Mouse (Mus musculus) heart, embryonic 15.5 days (tissue): ENCODE measurements at regions not wholly inside any gene's neighbourhood (a gene's known extent, or its start where the extent isn't known, plus 50 kb on each side); places are given as distances from the start of the nearest gene placed in this dataset.

Source experiments
- ATAC-seq: fragments of 200-750 bp; cut with Nextera tagmentation; replicated peaks from 2 replicates; pipeline ENCODE4 v1.8.0; 2017; ENCODE audit warnings: low read depth, moderate TSS enrichment; ENCODE audit not compliant: insufficient number of reproducible peaks, insufficient read depth, low FRiP score
- H3K27ac ChIP-seq: fragments of 300-500 bp; sonication (generic); 2 replicates; pipeline ENCODE4 v1.5.1; 2015; ENCODE audit warnings: mild to moderate bottlenecking, inconsistent platforms
- H3K27me3 ChIP-seq: fragments of 300-500 bp; sonication (generic); 2 replicates; pipeline ENCODE4 v1.6.1; 2015; ENCODE audit warnings: inconsistent platforms
- H3K36me3 ChIP-seq: fragments of 300-500 bp; sonication (generic); 2 replicates; pipeline ENCODE4 v1.6.1; 2015; ENCODE audit warnings: mild to moderate bottlenecking, inconsistent platforms
- H3K4me1 ChIP-seq: fragments of 300-500 bp; sonication (generic); replicated peaks from 2 replicates; pipeline ENCODE4 v1.6.1; 2015; ENCODE audit warnings: inconsistent platforms
- H3K4me2 ChIP-seq: fragments of 300-500 bp; sonication (generic); 2 replicates; pipeline ENCODE4 v1.6.1; 2015; ENCODE audit warnings: inconsistent platforms, mild to moderate bottlenecking, moderate library complexity
- H3K4me3 ChIP-seq: fragments of 300-500 bp; sonication (generic); 2 replicates; pipeline ENCODE4 v1.5.1; 2015; ENCODE audit warnings: mild to moderate bottlenecking, inconsistent platforms
- H3K9ac ChIP-seq: fragments of 300-500 bp; sonication (generic); 2 replicates; pipeline ENCODE4 v1.6.1; 2015; ENCODE audit warnings: mild to moderate bottlenecking, inconsistent platforms
- H3K9me3 ChIP-seq: fragments of 300-500 bp; sonication (generic); replicated peaks from 2 replicates; pipeline ENCODE4 v1.6.1; 2016; ENCODE audit warnings: inconsistent platforms
- WGBS: fragments of 180-500 bp; shearing (Covaris S2); methylation state at CpG from one replicate; pipeline ENCODE4 v1.1.7; 2015; ENCODE audit warnings: mixed read lengths; 5-methylcytosine and 5-hydroxymethylcytosine counted together

DNA sequence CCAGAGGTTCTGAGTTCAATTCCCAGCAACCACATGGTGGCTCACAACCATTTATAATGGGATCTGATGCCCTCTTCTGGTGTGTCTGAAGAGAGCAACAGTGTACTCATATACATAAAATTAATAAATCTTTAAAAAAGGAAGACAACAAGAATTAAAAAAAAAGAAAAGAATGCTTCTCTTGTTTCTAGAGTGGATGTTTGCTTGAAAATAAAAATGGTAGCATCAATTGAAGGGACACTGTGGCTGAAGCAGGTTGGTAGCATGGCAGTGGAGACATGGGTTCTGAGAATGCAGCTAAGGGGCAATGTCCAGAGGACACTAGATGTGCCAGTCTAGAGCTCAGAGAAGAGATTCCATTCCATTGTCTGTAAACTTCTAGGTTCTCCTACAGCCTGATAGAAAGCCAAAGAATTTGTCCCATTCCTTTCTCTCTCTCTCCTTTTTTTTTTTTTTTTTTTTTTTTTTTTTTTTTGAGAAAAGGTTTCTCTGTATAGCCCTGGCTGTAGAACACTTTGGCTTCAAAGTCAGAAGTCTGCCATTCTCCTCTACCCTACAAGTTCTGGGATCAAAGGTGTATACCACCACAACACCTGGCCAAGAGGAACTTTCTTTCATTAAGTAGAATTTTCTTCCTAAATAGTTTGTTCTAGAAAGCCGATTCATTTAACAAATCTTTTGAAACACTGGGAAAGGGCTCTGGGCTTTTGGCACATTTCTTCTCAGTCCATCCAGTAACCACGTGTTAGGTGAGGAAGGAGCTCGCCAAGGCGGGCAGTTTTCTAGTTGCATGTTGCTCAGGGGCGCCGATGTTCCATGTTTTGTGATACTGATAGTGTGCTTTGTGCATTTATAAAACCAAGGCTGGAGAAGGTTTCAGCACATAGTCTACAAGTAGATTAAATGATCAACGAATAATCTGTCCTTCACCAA, 158.1 kb downstream of the Qrsl1 start:
- 87% methylated on average over 7 of the region's 7 CpGs for WGBS
- no peaks in the 10 kb centered on the region for H3K9me3 ChIP-seq
- H3K36me3 ChIP-seq: no peaks in the 10 kb centered on the region
- no peaks in the 10 kb centered on the region for H3K27me3 ChIP-seq
- no peak for ATAC-seq
- H3K9ac ChIP-seq: no peak overlapping the region
- H3K4me1 ChIP-seq: peaks cover 35% of the 10 kb centered on the region
- no peak overlapping the region for H3K27ac ChIP-seq
- no peak overlapping the region for H3K4me2 ChIP-seq
- no peak overlapping the region for H3K4me3 ChIP-seq

DNA sequence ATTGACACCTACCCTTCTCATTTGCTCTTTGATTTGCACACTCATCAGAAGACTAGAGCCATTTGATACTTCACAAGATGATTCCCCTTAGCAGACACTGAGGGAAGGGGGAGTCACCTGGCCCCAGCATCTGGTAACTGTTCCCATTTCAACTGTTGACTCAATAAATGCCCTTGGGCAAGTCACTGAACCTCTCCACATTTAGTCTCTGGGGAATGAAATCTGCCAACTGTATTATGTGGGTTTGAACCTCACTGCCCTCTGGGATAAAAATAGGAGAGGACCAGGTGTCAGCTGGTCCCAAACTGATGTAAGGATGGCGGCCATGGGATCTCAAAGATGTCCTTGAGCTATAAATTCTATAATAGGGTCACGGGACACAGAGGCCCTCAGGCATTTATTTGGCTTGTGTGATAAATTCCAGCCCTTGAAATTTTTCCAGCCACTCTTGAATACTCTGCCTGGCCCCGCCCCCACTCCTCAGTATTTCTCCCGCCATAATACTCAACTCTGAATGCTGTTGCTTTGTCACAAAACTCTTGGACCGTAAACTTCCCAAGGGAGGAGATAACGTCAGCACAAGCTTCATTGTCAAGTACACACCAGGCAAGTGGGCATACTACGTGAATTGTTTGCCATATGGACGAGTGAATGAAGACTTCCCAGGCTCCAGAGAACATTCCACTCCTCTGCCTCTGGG, 155.5 kb downstream of the Qrsl1 start:
- no peak overlapping the region for H3K4me3 ChIP-seq
- H3K27me3 ChIP-seq: no peaks in the 10 kb centered on the region
- no peaks in the 10 kb centered on the region for H3K36me3 ChIP-seq
- H3K4me1 ChIP-seq: peaks cover 15% of the 10 kb centered on the region
- WGBS: 61% methylated on average over 8 of the region's 8 CpGs
- no peaks in the 10 kb centered on the region for H3K9me3 ChIP-seq
- H3K27ac ChIP-seq: no peak overlapping the region
- ATAC-seq: no peak
- no peak overlapping the region for H3K9ac ChIP-seq
- H3K4me2 ChIP-seq: no peak overlapping the region

DNA sequence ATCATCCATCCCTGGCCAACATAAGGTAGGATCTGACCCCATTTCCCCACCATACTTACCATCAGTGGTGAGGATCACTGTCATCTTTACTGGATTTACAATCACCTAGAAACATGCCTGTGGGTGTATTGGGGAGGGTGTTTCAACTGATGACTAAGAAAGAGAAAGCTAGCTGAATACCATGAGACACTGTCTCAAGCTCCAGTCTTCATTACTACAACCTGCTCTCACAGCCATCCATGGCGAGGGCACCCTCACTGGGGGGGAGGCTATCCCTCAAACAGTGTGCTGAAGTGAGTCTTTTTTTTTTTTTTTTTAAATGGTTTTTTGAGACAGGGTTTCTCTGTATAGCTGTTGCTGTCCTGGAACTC, 154.9 kb downstream of the Qrsl1 start:
- 91% methylated on average over 1 of the region's 1 CpGs for WGBS
- no peak for ATAC-seq
- H3K4me3 ChIP-seq: no peak overlapping the region
- no peak overlapping the region for H3K27ac ChIP-seq
- no peaks in the 10 kb centered on the region for H3K36me3 ChIP-seq
- peaks cover 10% of the 10 kb centered on the region for H3K4me1 ChIP-seq
- H3K9ac ChIP-seq: no peak overlapping the region
- H3K27me3 ChIP-seq: no peaks in the 10 kb centered on the region
- H3K4me2 ChIP-seq: no peak overlapping the region
- no peaks in the 10 kb centered on the region for H3K9me3 ChIP-seq

DNA sequence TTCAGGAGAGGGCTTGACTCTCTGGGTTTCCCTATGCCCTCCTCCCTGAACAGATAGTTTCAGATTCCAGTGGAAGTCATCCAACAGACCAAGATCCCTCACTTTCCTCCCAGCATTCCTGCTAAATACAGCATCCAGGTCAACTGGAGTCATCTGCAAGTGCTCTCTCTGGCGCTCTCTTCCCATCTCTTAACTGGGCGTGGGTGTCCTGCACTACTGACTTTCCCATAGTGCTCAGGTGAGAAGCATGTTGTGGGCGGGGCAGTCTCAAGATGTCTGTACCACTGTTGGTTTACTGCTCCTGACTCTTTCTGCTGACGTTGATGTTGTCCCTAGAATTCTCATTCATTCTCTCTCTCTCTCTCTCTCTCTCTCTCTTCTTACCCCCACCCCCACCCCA, 154.0 kb downstream of the Qrsl1 start:
- Histone ChIP-seq H3K9me3 (no peaks in the 10 kb centered on the region), H3K4me2 (no peak overlapping the region), H3K27ac (no peak overlapping the region), H3K9ac (no peak overlapping the region), H3K4me3 (no peak overlapping the region), H3K27me3 (no peaks in the 10 kb centered on the region), H3K36me3 (no peaks in the 10 kb centered on the region), H3K4me1 (peaks cover 10% of the 10 kb centered on the region)
- ATAC-seq: no peak
- 90% methylated on average over 4 of the region's 4 CpGs for WGBS

DNA sequence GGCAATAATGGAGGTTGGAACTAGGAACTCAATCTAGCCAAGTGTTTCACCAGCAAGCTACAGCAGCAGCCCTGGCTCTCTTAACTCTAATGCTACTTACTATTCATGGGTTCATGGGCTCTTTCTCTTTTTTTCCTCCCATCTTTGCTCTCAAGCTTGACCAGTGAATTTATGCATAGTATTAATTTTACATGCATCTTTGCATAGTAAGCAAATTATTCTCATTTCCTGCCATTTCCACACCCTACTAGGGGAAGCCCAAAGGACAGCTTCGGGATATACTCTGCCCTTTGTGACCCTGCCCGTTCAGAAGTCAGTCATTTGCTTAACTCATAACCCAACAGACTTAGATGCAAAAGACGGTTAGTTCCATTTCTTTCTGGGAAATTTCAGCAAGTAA, 153.2 kb downstream of the Qrsl1 start:
- 93% methylated on average over 3 of the region's 3 CpGs for WGBS
- H3K27ac ChIP-seq: no peak overlapping the region
- no peak overlapping the region for H3K4me2 ChIP-seq
- H3K9ac ChIP-seq: no peak overlapping the region
- H3K27me3 ChIP-seq: no peaks in the 10 kb centered on the region
- H3K4me3 ChIP-seq: no peak overlapping the region
- ATAC-seq: no peak
- no peaks in the 10 kb centered on the region for H3K9me3 ChIP-seq
- no peaks in the 10 kb centered on the region for H3K36me3 ChIP-seq
- peaks cover 6% of the 10 kb centered on the region for H3K4me1 ChIP-seq

DNA sequence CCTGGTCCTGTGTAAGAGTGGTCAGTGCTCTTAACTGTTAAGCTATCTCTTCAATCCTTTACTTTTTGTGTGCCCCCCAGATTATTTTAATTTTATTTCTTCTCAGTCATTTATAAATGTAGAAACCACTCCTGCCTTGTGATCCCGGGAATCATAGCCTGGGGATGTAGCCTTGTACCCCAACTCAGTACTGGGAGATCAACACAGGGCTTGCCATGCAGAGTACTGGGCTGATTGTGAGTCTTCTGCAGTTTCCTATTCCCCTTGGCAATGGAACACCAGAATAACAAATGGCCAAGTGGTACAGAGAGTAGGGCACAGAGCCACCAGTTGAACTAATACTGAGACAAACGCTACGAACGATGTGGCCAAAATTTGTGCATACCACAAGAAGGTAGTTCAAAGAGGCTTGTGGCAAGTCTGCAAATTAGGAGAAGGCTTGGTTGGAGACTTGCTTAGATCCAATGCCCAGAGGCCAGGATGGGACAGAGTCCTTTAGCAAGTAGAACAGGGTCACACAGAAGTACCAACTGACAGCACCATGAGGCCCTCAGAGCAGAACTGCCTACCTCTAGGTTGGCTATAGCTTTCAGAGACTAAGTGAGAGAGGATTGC, 151.9 kb downstream of the Qrsl1 start:
- Histone ChIP-seq H3K4me2 (no peak overlapping the region), H3K36me3 (no peaks in the 10 kb centered on the region), H3K4me3 (no peak overlapping the region), H3K9me3 (no peaks in the 10 kb centered on the region), H3K27me3 (no peaks in the 10 kb centered on the region), H3K27ac (no peak overlapping the region), H3K9ac (no peak overlapping the region), H3K4me1 (peaks cover 6% of the 10 kb centered on the region)
- no peak for ATAC-seq
- WGBS: 91% methylated on average over 4 of the region's 4 CpGs

DNA sequence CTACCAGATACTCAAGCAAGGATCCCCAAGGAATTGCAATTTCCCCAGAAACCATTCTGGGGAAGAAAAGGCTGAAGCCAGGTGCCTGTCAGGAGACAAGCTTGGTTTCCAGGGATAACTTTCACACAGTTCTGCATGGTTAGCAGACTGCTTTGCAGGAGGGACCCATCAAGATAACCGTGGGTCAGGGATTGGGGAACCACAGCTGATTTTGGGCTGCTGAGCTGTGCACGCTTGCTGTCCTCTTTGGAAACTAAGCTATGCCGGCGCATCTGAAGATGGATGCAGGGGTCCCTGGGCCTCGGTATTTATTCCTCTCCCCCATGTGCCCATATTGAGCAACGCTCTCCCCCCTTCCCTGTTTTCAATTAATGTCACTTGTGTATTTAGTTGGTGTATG, 151.1 kb downstream of the Qrsl1 start:
- H3K36me3 ChIP-seq: no peaks in the 10 kb centered on the region
- 88% methylated on average over 6 of the region's 6 CpGs for WGBS
- no peak for ATAC-seq
- H3K4me3 ChIP-seq: no peak overlapping the region
- H3K4me1 ChIP-seq: peaks cover 6% of the 10 kb centered on the region
- H3K4me2 ChIP-seq: no peak overlapping the region
- no peak overlapping the region for H3K27ac ChIP-seq
- no peak overlapping the region for H3K9ac ChIP-seq
- H3K27me3 ChIP-seq: no peaks in the 10 kb centered on the region
- no peaks in the 10 kb centered on the region for H3K9me3 ChIP-seq

DNA sequence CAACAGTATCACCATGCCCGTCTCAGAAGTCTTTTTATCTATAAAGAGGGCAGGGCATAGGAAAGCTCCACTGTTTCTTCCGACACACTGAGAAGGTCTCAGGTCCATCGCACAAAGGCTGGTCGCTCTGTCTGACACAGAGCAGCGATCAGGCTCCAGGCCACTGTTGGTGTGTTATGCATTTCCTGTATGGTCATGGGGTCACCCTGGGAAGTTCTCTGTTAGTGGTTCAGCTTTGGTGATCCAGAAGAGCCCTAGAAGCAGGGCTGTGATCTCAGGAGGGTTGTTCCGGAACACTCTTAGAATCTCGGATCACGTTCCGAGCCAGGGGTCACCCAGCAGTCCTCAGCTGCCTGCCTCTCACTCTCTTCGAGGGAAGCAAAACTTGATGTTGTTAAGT, 150.7 kb downstream of the Qrsl1 start:
- ATAC-seq: no peak
- H3K36me3 ChIP-seq: no peaks in the 10 kb centered on the region
- H3K27ac ChIP-seq: no peak overlapping the region

DNA sequence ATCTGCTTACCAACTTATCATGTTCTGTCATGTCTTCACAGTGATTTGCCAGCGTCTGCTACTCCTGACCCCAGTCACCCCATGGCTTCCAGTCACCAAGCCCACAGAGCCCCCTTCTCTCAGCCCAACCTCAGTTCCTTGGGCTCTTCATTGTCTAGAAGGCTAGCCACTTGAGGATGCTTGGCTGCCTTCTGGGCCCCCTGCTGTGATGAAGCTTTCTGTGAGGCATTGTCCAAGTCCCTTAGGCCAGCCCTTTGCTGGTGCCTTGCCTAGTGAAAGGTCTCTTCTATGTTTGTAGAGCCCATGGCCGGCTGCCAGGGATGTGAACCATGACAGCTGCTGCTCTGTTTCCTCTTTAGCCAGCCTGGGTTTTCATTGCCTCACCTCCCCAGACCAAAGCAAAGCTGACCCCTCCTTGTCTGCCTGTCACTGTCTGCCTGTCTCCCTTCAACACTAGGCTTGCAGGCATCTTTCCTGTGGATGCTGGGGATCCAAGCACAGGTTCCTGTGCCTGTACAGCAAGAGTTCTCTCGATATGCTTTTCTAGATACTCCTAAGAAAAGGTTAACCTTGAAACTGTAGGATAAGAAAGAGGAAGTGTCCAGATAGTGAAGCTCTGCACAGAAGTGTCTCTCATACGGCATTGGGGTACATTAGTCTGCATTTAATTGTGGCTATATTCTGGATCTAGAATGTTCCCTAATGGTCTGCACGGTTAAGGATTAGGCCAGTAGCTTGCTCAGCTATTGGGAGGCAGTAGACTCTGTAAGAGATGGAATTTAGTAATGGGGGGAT, 149.5 kb downstream of the Qrsl1 start:
- Histone ChIP-seq H3K4me3 (no peak overlapping the region), H3K4me1 (peaks cover 6% of the 10 kb centered on the region), H3K4me2 (no peak overlapping the region), H3K9me3 (no peaks in the 10 kb centered on the region), H3K9ac (no peak overlapping the region), H3K27ac (no peak overlapping the region), H3K36me3 (no peaks in the 10 kb centered on the region), H3K27me3 (no peaks in the 10 kb centered on the region)
- 36% methylated on average over 5 of the region's 5 CpGs for WGBS
- no peak; the same call in 1 of the 2 replicates for ATAC-seq

More for the DNA sequence above, 150.7 kb downstream of the Qrsl1 start:
- H3K9me3 ChIP-seq: no peaks in the 10 kb centered on the region
- no peak overlapping the region for H3K4me2 ChIP-seq
- H3K4me3 ChIP-seq: no peak overlapping the region
- no peaks in the 10 kb centered on the region for H3K27me3 ChIP-seq
- H3K9ac ChIP-seq: no peak overlapping the region
- 71% methylated on average over 10 of the region's 10 CpGs for WGBS
- H3K4me1 ChIP-seq: peaks cover 6% of the 10 kb centered on the region

DNA sequence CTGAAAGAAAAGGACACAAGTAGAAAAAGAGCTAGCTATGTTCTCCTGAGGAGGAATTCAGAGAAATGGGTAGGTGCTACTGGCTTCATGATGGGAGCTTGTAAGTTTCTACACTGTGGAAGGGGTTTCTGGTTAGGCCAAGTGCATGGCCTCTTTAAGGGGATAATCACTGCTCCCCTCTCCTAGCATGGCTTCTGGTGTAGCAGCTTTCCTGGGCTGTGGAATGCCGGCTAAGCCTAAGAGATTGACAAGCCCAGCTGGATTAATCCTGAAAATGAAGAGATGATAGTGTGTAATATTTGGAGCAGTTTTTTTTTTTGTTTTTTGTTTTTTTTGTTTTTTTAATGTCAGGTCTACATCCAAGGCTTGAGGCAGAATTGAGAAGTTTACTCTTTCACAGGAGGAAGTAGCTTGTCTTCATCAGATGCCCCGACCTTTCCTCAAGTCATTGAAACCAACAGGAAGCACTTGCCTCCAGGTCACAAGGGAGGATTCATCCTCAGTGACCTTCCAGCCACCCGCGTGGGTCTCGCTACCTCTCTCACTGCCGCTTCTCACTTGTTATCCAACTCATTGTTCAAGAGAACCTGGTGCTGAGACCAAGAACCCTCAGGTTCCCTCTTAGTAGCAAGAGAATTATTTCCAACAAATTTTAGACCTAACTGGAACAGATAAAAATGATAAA, 144.5 kb downstream of the Qrsl1 start:
- Histone ChIP-seq H3K9me3 (no peaks in the 10 kb centered on the region), H3K27ac (no peak overlapping the region), H3K4me2 (no peak overlapping the region), H3K4me3 (no peak overlapping the region), H3K9ac (no peak overlapping the region), H3K27me3 (no peaks in the 10 kb centered on the region), H3K36me3 (no peaks in the 10 kb centered on the region), H3K4me1 (peaks cover 3% of the 10 kb centered on the region)
- ATAC-seq: no peak
- 59% methylated on average over 6 of the region's 6 CpGs for WGBS
